Mouse (Mus musculus) bone marrow macrophage, adult 2 months (primary cell): ENCODE results near the gene 1600012H06Rik.

Source experiments
- CTCF ChIP-seq: IDR thresholded peaks from 2 replicates; pipeline ENCODE4 v1.5.1; 2012; ENCODE audit warnings: low read depth, mild to moderate bottlenecking, low read length, moderate library complexity
- POLR2A ChIP-seq: IDR thresholded peaks from 2 replicates; pipeline ENCODE4 v1.6.1; 2012; ENCODE audit warnings: mild to moderate bottlenecking, low read depth, low read length, borderline replicate concordance

DNA sequence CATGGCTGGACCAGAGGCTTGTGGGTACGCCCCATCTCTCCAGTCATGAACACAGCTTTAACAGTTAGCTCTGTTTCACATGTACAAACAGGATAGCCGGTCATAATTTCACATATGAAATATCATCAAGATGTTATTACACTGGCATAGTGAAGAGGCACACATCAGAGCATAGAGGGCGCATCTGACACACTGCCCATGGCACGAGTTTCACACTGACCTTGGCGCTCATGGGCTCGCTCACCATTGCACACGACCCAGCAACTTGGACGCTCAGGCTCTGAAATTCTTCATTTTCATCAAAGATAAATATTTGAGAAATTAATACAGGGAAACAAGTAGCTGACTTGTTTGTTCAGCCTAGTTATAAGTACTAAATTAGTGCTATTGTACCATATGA, 25.1 kb upstream of the 1600012H06Rik start:
- TF ChIP-seq CTCF (no peak), POLR2A (no peak)
